Mouse (Mus musculus) lung, postnatal 14 days (tissue): ENCODE data around the gene Heatr5a.

Experiments used
- DNase-seq: peaks from one replicate; pipeline ENCODE4 v3.0.0; 2021

The Heatr5a gene

DNA sequence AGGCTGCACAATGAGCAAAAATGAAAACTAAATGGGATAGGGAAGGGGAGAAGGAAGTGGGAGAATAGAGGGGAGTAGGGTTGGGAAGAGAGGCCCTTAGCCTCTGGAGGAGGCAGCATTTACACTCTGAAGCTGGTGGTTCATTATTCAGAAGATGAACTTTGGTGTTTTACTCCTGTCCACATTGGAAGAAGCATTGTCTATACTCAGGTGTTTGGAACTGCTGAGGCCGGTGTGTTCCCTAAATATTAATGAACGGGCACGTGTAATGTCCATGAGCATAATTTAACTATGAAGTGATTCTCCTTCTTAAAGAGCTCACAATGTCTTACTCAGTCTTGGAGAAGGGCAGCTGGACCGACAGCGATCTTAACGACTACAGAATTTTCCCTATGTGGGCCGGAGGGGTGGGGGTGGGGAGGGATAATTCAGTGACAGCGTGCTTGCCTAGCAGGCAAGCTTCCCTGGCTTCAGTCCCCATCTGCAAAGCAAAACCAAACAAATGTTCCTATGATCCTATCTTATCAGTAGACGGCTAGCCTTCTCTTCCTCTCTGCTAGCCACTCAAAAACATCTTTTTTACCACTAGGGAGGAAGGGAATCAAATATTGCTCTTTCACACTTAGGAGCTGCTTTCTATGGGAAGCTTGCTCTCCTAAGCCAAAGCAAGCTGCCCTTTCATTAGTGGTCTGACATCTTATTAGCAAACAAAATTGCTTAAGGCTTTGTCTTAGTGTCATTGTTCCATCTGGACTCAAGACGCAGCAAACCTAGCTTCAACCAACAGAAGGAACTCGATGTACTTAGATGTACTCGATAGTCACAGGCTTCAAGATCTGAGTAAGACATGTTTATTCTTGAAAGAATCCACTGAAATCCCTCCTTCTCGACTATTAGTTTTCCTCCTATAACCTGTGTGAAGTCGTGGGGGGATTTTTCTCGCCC, 127.3 kb downstream of the Heatr5a start:
- DNase-seq, result no peak

- DNase-seq, result no peak
These were observed 128.8 kb downstream of the Heatr5a start for GRCm38 (mm10) chr12:51842081-51842864.

GRCm38 (mm10) chr12:51839856-51840255, 131.3 kb downstream of the Heatr5a start:
- DNase-seq, result no peak

DNA sequence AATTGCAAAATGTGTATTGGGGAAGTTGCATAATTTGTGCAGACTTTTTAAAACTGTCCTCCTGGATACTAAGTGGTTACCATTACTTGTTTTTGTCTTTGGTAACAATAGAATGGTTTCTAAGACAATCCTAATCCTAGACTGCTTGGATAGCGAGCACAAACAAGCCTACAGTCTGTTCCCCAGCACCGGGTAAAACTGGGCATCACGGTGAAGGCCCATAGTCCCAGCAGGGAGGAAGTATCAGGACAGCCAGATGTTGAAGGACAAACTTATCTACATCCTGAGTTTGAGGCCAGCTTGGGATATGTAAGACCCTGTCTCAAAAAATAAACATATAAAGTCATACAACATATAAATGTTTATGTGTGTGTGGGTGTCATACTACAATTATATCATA, 135.9 kb downstream of the Heatr5a start:
- no peak for DNase-seq

GRCm38 (mm10) chr12:51831931-51832330, 139.2 kb downstream of the Heatr5a start:
- DNase-seq, result no peak

DNA sequence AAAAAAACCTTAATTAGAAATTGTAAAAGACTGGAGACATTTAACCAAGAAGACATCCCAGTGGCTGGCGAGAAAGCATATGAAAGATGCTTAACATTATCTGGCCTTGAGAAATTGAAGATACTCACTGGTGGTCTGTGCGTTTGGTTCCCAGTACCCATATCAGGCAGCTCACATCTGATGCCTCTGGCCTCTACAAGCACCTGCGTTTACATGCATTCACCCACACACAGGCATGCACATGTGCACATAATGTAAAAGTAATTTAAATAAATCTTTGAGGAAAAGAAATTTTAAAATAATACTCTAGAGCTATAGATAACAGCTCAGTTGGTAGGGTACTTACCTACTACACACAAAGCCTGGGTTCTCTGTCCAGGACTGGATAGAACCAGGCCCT, 139.8 kb downstream of the Heatr5a start:
- DNase-seq, result no peak

DNA sequence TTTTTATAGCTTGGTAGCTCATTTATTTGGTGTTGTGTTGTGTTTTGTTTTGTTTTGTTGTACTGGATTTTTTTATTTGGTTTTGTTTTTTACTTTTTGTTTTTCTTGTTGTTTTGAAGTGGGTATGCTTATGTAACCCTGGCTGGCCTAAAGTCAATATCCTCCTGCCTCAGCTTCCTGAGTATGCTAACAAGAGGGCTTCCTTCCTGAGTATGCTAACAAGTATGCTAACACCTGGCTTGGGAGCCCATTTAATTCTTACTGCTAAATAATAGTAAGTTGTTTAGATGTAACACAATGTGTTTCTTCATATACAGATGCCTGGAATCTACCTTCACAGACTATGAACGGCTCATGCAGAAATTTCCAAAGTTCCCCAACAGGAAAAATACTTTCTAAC, 140.4 kb downstream of the Heatr5a start:
- no peak for DNase-seq

DNA sequence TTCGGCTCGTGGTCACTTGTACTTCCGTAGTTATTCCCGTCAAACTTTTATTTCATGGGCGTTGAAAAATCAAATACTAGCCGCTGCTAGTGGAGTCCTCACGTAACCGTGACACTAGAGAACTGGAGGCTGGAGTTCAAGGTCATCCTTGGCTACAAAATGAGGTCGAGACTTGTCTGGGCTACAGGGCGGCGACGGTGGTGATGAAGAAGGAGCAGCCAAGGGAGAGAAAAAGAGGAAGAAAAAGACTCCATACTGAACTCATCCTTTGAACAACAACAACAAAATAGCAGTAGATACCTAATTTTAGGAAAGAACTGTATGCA, 141.1 kb downstream of the Heatr5a start:
- DNase-seq, result no peak

DNA sequence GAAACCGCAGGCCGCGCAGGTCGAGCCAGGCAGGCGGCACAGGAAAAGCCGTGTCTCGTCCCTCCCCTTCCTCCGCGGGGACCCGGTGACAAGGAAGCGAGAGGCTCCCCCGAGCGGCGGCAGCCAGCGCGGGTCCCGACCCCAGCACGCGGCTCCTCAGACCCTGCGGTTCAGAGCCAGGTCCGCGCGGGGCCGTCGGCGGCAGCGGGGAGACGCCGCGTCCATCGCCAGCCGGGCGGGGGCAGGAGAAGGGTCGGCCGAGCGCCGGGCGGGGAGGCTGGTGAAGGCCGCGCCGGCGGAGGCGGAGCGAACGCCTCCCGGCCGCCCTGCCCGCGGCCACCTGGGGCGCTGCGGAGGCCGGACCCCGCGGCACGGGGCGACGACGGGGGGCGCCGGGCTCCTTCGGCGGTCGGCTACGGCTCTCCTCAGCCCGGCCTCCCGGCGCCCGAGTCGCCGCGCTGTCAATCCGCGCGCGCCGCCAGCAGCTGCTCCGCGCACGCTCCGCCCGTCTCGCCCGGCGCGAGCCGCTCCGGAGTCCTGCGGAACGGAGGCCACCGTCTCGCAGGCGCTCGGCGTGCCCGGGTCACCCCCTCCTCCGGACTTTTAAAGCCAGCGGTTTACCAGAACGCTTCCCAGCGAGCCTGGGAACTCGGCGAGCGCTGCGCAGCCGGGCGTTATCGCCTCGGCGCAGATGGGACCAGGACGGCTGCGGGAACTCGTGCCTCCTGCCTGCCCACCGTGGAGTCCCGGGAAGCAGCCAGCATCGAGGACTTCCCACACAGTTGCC, 141.6 kb downstream of the Heatr5a start, which contains the start of gene Hectd1:
Gene Hectd1 (minus strand): TSS at position 247 of the 787 bp plus-strand sequence.
- DNase-seq, result peak; percentile 85

DNA sequence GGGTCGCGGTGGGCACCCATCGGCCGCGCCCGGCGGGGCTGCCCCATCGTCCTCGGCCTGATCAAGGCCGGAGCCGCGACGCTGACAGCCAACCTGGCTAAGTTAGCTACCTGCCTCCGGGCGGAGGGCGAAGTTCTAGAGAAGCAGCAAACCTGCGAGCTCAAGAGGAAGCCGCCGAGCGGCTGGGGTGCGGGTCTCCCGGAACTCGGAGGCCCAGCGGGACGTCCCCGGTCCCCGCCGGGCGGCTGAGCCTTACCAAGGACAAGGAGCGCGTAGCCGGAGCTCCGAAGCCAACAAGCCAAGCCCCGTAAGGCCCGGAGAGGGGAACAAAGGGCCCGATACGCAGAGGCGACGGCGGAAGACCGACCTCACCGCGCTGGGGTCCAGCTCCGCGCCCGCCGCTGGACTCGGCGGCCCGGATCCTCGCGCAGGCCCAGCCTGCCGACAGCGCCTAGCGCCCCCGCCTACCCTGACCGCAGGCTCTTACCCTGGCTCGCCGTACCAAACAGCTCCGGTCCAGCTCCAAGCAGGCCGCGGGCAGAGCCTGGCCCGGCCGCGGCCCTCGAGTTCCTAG, 142.3 kb downstream of the Heatr5a start:
- peak; percentile 65 for DNase-seq

- DNase-seq, result no peak
These were observed 143.0 kb downstream of the Heatr5a start for GRCm38 (mm10) chr12:51827958-51828650.
